Mouse (Mus musculus) CD4-positive, CD25-positive, alpha-beta regulatory T cell, adult 2 months (primary cell): ENCODE data around the gene Dysf.

Source experiments
- DNase-seq: peaks from one replicate; pipeline ENCODE4 v3.0.0-alpha.2; 2012; ENCODE audit warnings: low read depth, low spot score

Gene Dysf

GRCm38 (mm10) chr6:84111106-84111505 lies 102.7 kb downstream of the Dysf start:
- DNase-seq: no peak

GRCm38 (mm10) chr6:84119731-84120530 lies 111.5 kb downstream of the Dysf start:
- DNase-seq: no peak

- no peak for DNase-seq
Measured at GRCm38 (mm10) chr6:84124609-84125008, 116.2 kb downstream of the Dysf start.

- DNase-seq: no peak
Measured at GRCm38 (mm10) chr6:84125101-84125500, 116.7 kb downstream of the Dysf start.

- DNase-seq: no peak
Measured at GRCm38 (mm10) chr6:84128229-84128628, 119.8 kb downstream of the Dysf start.

- DNase-seq: no peak
Measured at GRCm38 (mm10) chr6:84130867-84131266, 122.5 kb downstream of the Dysf start.

GRCm38 (mm10) chr6:84131539-84131938 lies 123.1 kb downstream of the Dysf start:
- no peak for DNase-seq

- DNase-seq: no peak
Measured at GRCm38 (mm10) chr6:84133053-84133452, 124.7 kb downstream of the Dysf start.

- DNase-seq: no peak
Measured at GRCm38 (mm10) chr6:84133996-84134721, 125.8 kb downstream of the Dysf start.

GRCm38 (mm10) chr6:84134722-84135394 lies 126.5 kb downstream of the Dysf start:
- DNase-seq: no peak

GRCm38 (mm10) chr6:84135709-84136108 lies 127.3 kb downstream of the Dysf start:
- DNase-seq: no peak

GRCm38 (mm10) chr6:84136345-84136744 lies 128.0 kb downstream of the Dysf start:
- no peak for DNase-seq

- DNase-seq: no peak
Measured at GRCm38 (mm10) chr6:84139932-84140331, 131.5 kb downstream of the Dysf start.

- no peak for DNase-seq
Measured at GRCm38 (mm10) chr6:84142481-84142880, 134.1 kb downstream of the Dysf start.

GRCm38 (mm10) chr6:84143328-84143727 lies 134.9 kb downstream of the Dysf start:
- DNase-seq: no peak

GRCm38 (mm10) chr6:84144393-84144792 lies 136.0 kb downstream of the Dysf start:
- no peak for DNase-seq

GRCm38 (mm10) chr6:84147206-84148004 lies 139.0 kb downstream of the Dysf start:
- no peak for DNase-seq

- peak; percentile 20 for DNase-seq
Measured at GRCm38 (mm10) chr6:84148470-84148869, 140.1 kb downstream of the Dysf start.

GRCm38 (mm10) chr6:84154508-84154907 lies 146.1 kb downstream of the Dysf start:
- no peak for DNase-seq

GRCm38 (mm10) chr6:84155765-84156164 lies 147.4 kb downstream of the Dysf start:
- DNase-seq: no peak

GRCm38 (mm10) chr6:84156481-84157025 lies 148.2 kb downstream of the Dysf start:
- no peak for DNase-seq
